ENCODE assay signal across 8 mouse cellular contexts in genomic region chr5:100500458-100500961, GRCm38 (mm10). TPM values are rescaled to one million over a fixed set of nuclear protein-coding genes. Genes with fewer than 3 reads are reported as not detected.
A peak's percentile ranks its signal among the peaks of the same experiment; 100 is the strongest.
DNase-seq lines count a peak whose midpoint lies in the region; ATAC-seq and TF ChIP-seq lines count a peak whose summit lies in the region.

Gene Lin54, minus strand, starts transcription at chr5:100500639.

- 1% methylated on average over 50 of the region's 60 CpGs for WGBS in heart, embryonic 12.5 days
- under 1% methylated on average over 53 of the region's 60 CpGs for WGBS in kidney, postnatal 0 days
- under 1% methylated on average over 34 of the region's 60 CpGs for WGBS in liver, embryonic 11.5 days

- peak; percentile 97 for DNase-seq in CD4-positive, CD25-positive, alpha-beta regulatory T cell, adult 2 months (ENCODE audit: low read depth, low spot score)
- DNase-seq in brain, embryonic 18.5 days (ENCODE audit: low read depth, low spot score), result peak; percentile 75
- peak; percentile 96 for DNase-seq in kidney, postnatal 0 days (ENCODE audit: low spot score)
- peak; percentile 92 for DNase-seq in liver, embryonic 11.5 days (ENCODE audit: low spot score)
- peak; percentile 83 to 92 for DNase-seq in spleen, postnatal 4 days (ENCODE audit: low spot score in 2 of 2)

- H3K36me3 ChIP-seq in erythroblast, embryonic 14.5 days (ENCODE audit: control insufficient read depth), result peaks cover 4% of the 10 kb centered on the region
- H3K36me3 ChIP-seq in heart, embryonic 12.5 days, result no peaks in the 10 kb centered on the region
- H3K36me3 ChIP-seq in kidney, postnatal 0 days (ENCODE audit: insufficient read depth, low read length), result no peaks in the 10 kb centered on the region
- H3K36me3 ChIP-seq in liver, embryonic 11.5 days (ENCODE audit: control insufficient read depth, insufficient read depth, low read length), result no peaks in the 10 kb centered on the region
- H3K36me3 ChIP-seq in myocyte (ENCODE audit: control insufficient read depth, insufficient read depth), result no peaks in the 10 kb centered on the region

- H3K27me3 ChIP-seq in erythroblast, embryonic 14.5 days (ENCODE audit: control insufficient read depth), result peaks cover 9% of the 10 kb centered on the region; the same call in 1 of the 2 replicates
- H3K27me3 ChIP-seq in heart, embryonic 12.5 days (replicated peaks), result no peaks in the 10 kb centered on the region
- no peaks in the 10 kb centered on the region for H3K27me3 ChIP-seq in kidney, postnatal 0 days (ENCODE audit: insufficient read depth, low read length)
- H3K27me3 ChIP-seq in liver, embryonic 11.5 days (replicated peaks; ENCODE audit: control insufficient read depth, insufficient read depth, low read length), result no peaks in the 10 kb centered on the region
- no peaks in the 10 kb centered on the region for H3K27me3 ChIP-seq in myocyte (ENCODE audit: control insufficient read depth, insufficient read depth, insufficient read length)

- peak within 1 kb of the TSS; percentile 94 for H3K4me2 ChIP-seq in heart, embryonic 12.5 days
- H3K4me2 ChIP-seq in kidney, postnatal 0 days (ENCODE audit: low read length), result peak within 1 kb of the TSS; percentile 81
- H3K4me2 ChIP-seq in liver, embryonic 11.5 days, result peak within 1 kb of the TSS; percentile 92
- peak within 1 kb of the TSS; percentile 93 for H3K4me2 ChIP-seq in myocyte (ENCODE audit: low read depth)

- peak within 1 kb of the TSS; percentile 77 for H3K27ac ChIP-seq in heart, embryonic 12.5 days (ENCODE audit: poor library complexity, severe bottlenecking)
- peak within 1 kb of the TSS; percentile 73 for H3K27ac ChIP-seq in kidney, postnatal 0 days
- peak within 1 kb of the TSS; percentile 94 for H3K27ac ChIP-seq in liver, embryonic 11.5 days (ENCODE audit: low read depth, low read length)

- H3ac ChIP-seq in myocyte (ENCODE audit: control insufficient read depth, insufficient read length), result peak within 1 kb of the TSS; percentile 24

- peak; percentile 50; the same call in 1 of the 2 replicates for TF ChIP-seq CTCF in kidney, postnatal 0 days (IDR thresholded peaks at IDR 0.05; ENCODE audit: low read depth)

- no peak for TF ChIP-seq POLR2A in myocyte (IDR thresholded peaks at IDR 0.05; ENCODE audit: insufficient read length, low read depth)

- peaks cover 38% of the 10 kb centered on the region for H3K79me2 ChIP-seq in myocyte (ENCODE audit: control insufficient read depth, insufficient read depth)

- H3K9me3 ChIP-seq in erythroblast, embryonic 14.5 days (ENCODE audit: control insufficient read depth, low read length), result no peaks in the 10 kb centered on the region
- no peaks in the 10 kb centered on the region for H3K9me3 ChIP-seq in heart, embryonic 12.5 days (replicated peaks)
- no peaks in the 10 kb centered on the region for H3K9me3 ChIP-seq in kidney, postnatal 0 days (replicated peaks; ENCODE audit: low read length)
- H3K9me3 ChIP-seq in liver, embryonic 11.5 days (ENCODE audit: control insufficient read depth, low read length), result no peaks in the 10 kb centered on the region

- H3K9ac ChIP-seq in heart, embryonic 12.5 days, result peak within 1 kb of the TSS; percentile 81
- H3K9ac ChIP-seq in kidney, postnatal 0 days (ENCODE audit: low read depth, low read length), result peak within 1 kb of the TSS; percentile 63
- peak within 1 kb of the TSS; percentile 79 for H3K9ac ChIP-seq in liver, embryonic 11.5 days (ENCODE audit: low read depth, low read length)

- ATAC-seq in heart, embryonic 12.5 days (ENCODE audit: insufficient number of reproducible peaks, low FRiP score), result peak; percentile 95
- peak; percentile 92 for ATAC-seq in kidney, postnatal 0 days (replicated peaks; ENCODE audit: low FRiP score, low read depth)
- ATAC-seq in liver, embryonic 11.5 days (replicated peaks; ENCODE audit: low FRiP score), result peak; percentile 89

- peak within 1 kb of the TSS; percentile 79 for H3K4me3 ChIP-seq in erythroblast, embryonic 14.5 days (replicated peaks)
- peak within 1 kb of the TSS; percentile 89 for H3K4me3 ChIP-seq in heart, embryonic 12.5 days
- H3K4me3 ChIP-seq in kidney, postnatal 0 days (replicated peaks; ENCODE audit: low read depth, low read length), result peak within 1 kb of the TSS; percentile 73
- peak within 1 kb of the TSS; percentile 80 for H3K4me3 ChIP-seq in liver, embryonic 11.5 days (ENCODE audit: low read depth, low read length)
- peak within 1 kb of the TSS; percentile 58 for H3K4me3 ChIP-seq in myocyte

- peaks cover 32% of the 10 kb centered on the region for H3K4me1 ChIP-seq in erythroblast, embryonic 14.5 days (ENCODE audit: control insufficient read depth)
- peaks cover 6% of the 10 kb centered on the region for H3K4me1 ChIP-seq in heart, embryonic 12.5 days (replicated peaks)
- H3K4me1 ChIP-seq in kidney, postnatal 0 days (replicated peaks; ENCODE audit: insufficient read depth, low read length), result peaks cover 10% of the 10 kb centered on the region; the same call in 1 of the 2 replicates
- H3K4me1 ChIP-seq in liver, embryonic 11.5 days (replicated peaks; ENCODE audit: control insufficient read depth, insufficient read depth, low read length), result peaks cover 16% of the 10 kb centered on the region

TF ChIP-seq in myocyte, 11 proteins besides CTCF, POLR2A, EP300 and RAD21:
- TF ChIP-seq MAX (IDR thresholded peaks at IDR 0.05; ENCODE audit: low read depth) (no peak), USF1 (IDR thresholded peaks at IDR 0.05; ENCODE audit: low read depth) (peak; percentile 78), MYOD1 (IDR thresholded peaks at IDR 0.05; ENCODE audit: control insufficient read depth in 1 of 3, insufficient read length in 2 of 3, low read depth in 2 of 3) (no peak), TCF12 (IDR thresholded peaks at IDR 0.05; ENCODE audit: insufficient read depth, poor library complexity, severe bottlenecking) (no peak), E2F4 (IDR thresholded peaks at IDR 0.05; ENCODE audit: insufficient read depth) (peak; percentile 20), SRF (IDR thresholded peaks at IDR 0.05; ENCODE audit: control insufficient read depth, insufficient read length, low read depth) (no peak)
TF ChIP-seq in myocyte: peak in this region for 2.

RNA-seq across cellular contexts. Expression of gene Lin54, which starts in this region (rescaled TPM):
- polyA plus RNA-seq in erythroblast, embryonic 14.5 days (2012), result 0.10 and 0.25 TPM in 2 replicates
- polyA plus RNA-seq in heart, embryonic 12.5 days (2016; fragmentation: Nextera tagmentation; extraction: Ambion mirVana), result 14.4 and 14.6 TPM in 2 replicates
- 8.6 and 9.2 TPM in 2 replicates for polyA plus RNA-seq in kidney, postnatal 0 days (2015; fragmentation: Nextera tagmentation; extraction: Ambion mirVana)
- 16.2 and 17.3 TPM in 2 replicates for polyA plus RNA-seq in liver, embryonic 11.5 days (2014; fragmentation: Nextera tagmentation; extraction: Ambion mirVana)
- 2.9 TPM for polyA plus RNA-seq in myocyte (2012; fragmentation: generic; extraction: Trizol)

Comparison
In these comparisons a context has a peak if more than half of its experiments do, and no peak if none do; other contexts are left out.
1. Peak in every context shown above with its lines: DNase-seq, ATAC-seq, H3K4me3 ChIP-seq and H3K27ac ChIP-seq.